Mouse (Mus musculus) erythroblast, embryonic 14.5 days (primary cell): ENCODE measurements around the gene Col19a1. TPM values are rescaled to one million over a fixed set of nuclear protein-coding genes. Genes with fewer than 3 reads are reported as not detected.
"Not testable (repeated sequence)": the region's sequence is repeated elsewhere in the genome, so short reads cannot be mapped to it uniquely, and the experiment has no call there.

Source experiments
- H3K27me3 ChIP-seq: 2 replicates; pipeline ENCODE4 v1.6.1; 2012; ENCODE audit warnings: inconsistent platforms; ENCODE audit not compliant: control insufficient read depth
- H3K36me3 ChIP-seq: 2 replicates; pipeline ENCODE4 v1.6.1; 2012; ENCODE audit warnings: mild to moderate bottlenecking, inconsistent platforms; ENCODE audit not compliant: control insufficient read depth
- H3K4me1 ChIP-seq: 2 replicates; pipeline ENCODE4 v1.6.1; 2012; ENCODE audit warnings: inconsistent platforms; ENCODE audit not compliant: control insufficient read depth
- H3K4me3 ChIP-seq: replicated peaks from 2 replicates; pipeline ENCODE3; 2012; ENCODE audit warnings: moderate library complexity, mild to moderate bottlenecking, inconsistent platforms
- H3K9me3 ChIP-seq: 2 replicates; pipeline ENCODE4 v1.6.1; 2012; ENCODE audit warnings: low read length, inconsistent platforms, mixed read lengths; ENCODE audit not compliant: control insufficient read depth
- GATA1 ChIP-seq: IDR thresholded peaks from 2 replicates; pipeline ENCODE4 v1.6.1; 2012; ENCODE audit warnings: low read length, inconsistent platforms, mixed read lengths
- TAL1 ChIP-seq: IDR thresholded peaks from 3 replicates; pipeline ENCODE4 v1.6.1; 2012; ENCODE audit warnings: low read length, inconsistent platforms, mixed read lengths
- polyA plus RNA-seq: library from polyadenylated mRNA; stranded (reverse); fragments of >175 nt; gene quantifications from 2 replicates; pipeline ENCODE4 v1.2.3, GENCODE M21; 2012

Gene Col19a1
- polyA plus RNA-seq, result not detected in 2 replicates

- Histone ChIP-seq H3K27me3 (peaks cover 29% of the 10 kb centered on the region), H3K4me1 (no peaks in the 10 kb centered on the region), H3K9me3 (peaks cover 6% of the 10 kb centered on the region; the same call in 1 of the 2 replicates), H3K36me3 (no peaks in the 10 kb centered on the region), H3K4me3 (no peak within 1 kb of the TSS)
- TF ChIP-seq TAL1 (no peak), GATA1 (no peak)
Measured at GRCm38 (mm10) chr1:24587141-24587541, at the start of gene Col19a1. TSS of gene Col19a1 (minus strand) at chr1:24587472.

- H3K27me3 ChIP-seq, result no peaks in the 10 kb centered on the region
Measured at GRCm38 (mm10) chr1:24633553-24634132, 46.4 kb upstream of the Col19a1 start.

DNA sequence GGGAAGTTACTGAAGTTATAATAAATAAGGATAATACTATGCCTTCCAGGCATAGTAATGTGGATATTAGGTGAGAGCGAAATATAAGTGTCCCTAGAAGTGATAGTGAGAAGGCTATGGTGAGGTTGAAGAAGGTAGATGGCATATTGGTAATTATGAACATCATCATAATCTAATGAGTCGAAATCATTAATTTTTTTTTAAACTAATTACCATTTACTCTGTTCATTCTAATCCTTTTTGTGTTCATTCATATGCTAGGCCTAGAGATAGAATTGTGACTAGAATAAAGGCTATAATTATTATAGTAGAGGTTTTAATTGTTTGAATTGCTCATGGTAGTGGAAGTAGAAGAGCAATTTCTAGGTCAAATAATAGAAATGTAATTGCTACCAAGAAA lies 25.3 kb upstream of the Col19a1 start:
- not testable (repeated sequence) for H3K36me3 ChIP-seq, H3K27me3 ChIP-seq, H3K4me3 ChIP-seq, H3K9me3 ChIP-seq, H3K4me1 ChIP-seq

More at GRCm38 (mm10) chr1:24633553-24634132, 46.4 kb upstream of the Col19a1 start:
- no peak overlapping the region for H3K4me3 ChIP-seq
- TF ChIP-seq TAL1, result no peak
- TF ChIP-seq GATA1, result no peak
- no peaks in the 10 kb centered on the region for H3K4me1 ChIP-seq
- H3K36me3 ChIP-seq, result no peaks in the 10 kb centered on the region
- H3K9me3 ChIP-seq, result no peaks in the 10 kb centered on the region

DNA sequence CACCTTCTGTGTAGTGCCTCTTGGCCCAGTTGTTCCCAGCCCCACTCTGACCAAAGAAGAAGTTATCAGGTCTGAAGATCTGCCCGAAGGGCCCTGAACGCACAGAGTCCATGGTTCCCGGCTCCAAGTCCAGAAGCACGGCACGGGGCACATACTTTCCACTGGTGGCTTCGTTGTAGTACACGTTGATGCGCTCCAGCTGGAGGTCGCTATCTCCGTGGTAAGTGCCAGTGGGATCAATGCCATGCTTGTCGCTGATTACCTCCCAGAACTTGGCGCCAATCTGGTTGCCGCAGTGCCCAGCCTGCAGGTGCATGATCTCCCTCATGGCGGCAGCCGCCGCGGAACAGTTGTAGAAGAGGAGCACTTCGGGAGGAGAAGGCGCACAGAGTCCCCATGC lies 7.8 kb upstream of the Col19a1 start:
- H3K36me3 ChIP-seq, result no peaks in the 10 kb centered on the region
- TF ChIP-seq TAL1 (no peak), GATA1 (no peak)
- H3K27me3 ChIP-seq, result no peaks in the 10 kb centered on the region
- no peaks in the 10 kb centered on the region for H3K4me1 ChIP-seq
- peaks cover 16% of the 10 kb centered on the region for H3K9me3 ChIP-seq
- no peak overlapping the region for H3K4me3 ChIP-seq

- no peaks in the 10 kb centered on the region for H3K4me1 ChIP-seq
- H3K27me3 ChIP-seq, result peaks cover 29% of the 10 kb centered on the region
- H3K9me3 ChIP-seq, result peaks cover 6% of the 10 kb centered on the region; the same call in 1 of the 2 replicates
- H3K36me3 ChIP-seq, result no peaks in the 10 kb centered on the region
- no peak overlapping the region for H3K4me3 ChIP-seq
- no peak for TF ChIP-seq TAL1
- TF ChIP-seq GATA1, result no peak
Measured at GRCm38 (mm10) chr1:24586370-24587140, 717 bp downstream of the Col19a1 start.

- H3K4me3 ChIP-seq, result no peak overlapping the region
- no peaks in the 10 kb centered on the region for H3K4me1 ChIP-seq
- TF ChIP-seq TAL1 (no peak), GATA1 (no peak)
- H3K9me3 ChIP-seq, result no peaks in the 10 kb centered on the region
- no peaks in the 10 kb centered on the region for H3K36me3 ChIP-seq
- H3K27me3 ChIP-seq, result no peaks in the 10 kb centered on the region
Measured at GRCm38 (mm10) chr1:24572602-24573001, 14.7 kb downstream of the Col19a1 start.

GRCm38 (mm10) chr1:24564113-24564512 lies 23.2 kb downstream of the Col19a1 start:
- Histone ChIP-seq H3K4me1 (no peaks in the 10 kb centered on the region), H3K36me3 (no peaks in the 10 kb centered on the region), H3K27me3 (no peaks in the 10 kb centered on the region), H3K9me3 (no peaks in the 10 kb centered on the region), H3K4me3 (no peak overlapping the region)
- TF ChIP-seq GATA1, result no peak
- TF ChIP-seq TAL1, result no peak

- TF ChIP-seq GATA1 (no peak), TAL1 (no peak)
- Histone ChIP-seq H3K9me3 (0 out of 2 replicates have a peak, but pooled peaks cover 2% of the 10 kb centered on the region), H3K4me3 (no peak overlapping the region), H3K27me3 (no peaks in the 10 kb centered on the region), H3K36me3 (no peaks in the 10 kb centered on the region), H3K4me1 (no peaks in the 10 kb centered on the region)
Measured at GRCm38 (mm10) chr1:24558005-24558404, 29.3 kb downstream of the Col19a1 start.

DNA sequence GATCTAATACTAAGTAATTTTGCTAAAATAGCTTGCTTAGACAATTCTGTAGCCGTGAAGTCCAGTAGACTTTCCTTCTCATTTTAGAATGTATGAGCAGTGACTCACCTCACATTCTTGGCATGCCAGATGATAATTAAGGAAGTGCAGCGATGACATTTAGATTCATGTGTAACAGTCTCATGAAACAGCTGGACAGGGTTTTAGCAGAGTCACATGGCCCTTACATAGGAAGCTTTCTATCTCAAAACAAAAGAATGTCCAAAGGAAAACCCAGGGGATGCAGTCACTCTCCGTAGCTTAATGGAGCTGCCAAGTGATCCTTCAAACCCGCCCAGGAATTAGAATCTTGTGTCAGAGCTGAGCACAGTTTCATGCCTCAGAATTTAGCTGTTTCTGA lies 33.8 kb downstream of the Col19a1 start:
- Histone ChIP-seq H3K27me3 (no peaks in the 10 kb centered on the region), H3K36me3 (no peaks in the 10 kb centered on the region), H3K9me3 (peaks cover 4% of the 10 kb centered on the region; the same call in 1 of the 2 replicates), H3K4me1 (no peaks in the 10 kb centered on the region), H3K4me3 (no peak overlapping the region)
- TF ChIP-seq TAL1, result no peak
- TF ChIP-seq GATA1, result no peak
